Mouse (Mus musculus) neural tube, embryonic 11.5 days (tissue): ENCODE results near the gene Adra2c. TPM values are rescaled to one million over a fixed set of nuclear protein-coding genes. Genes with fewer than 3 reads are reported as not detected.

Source experiments
- ATAC-seq: fragments of 200-750 bp; cut with Nextera tagmentation; 2 replicates; pipeline ENCODE4 v1.8.0; 2017; ENCODE audit warnings: moderate number of reproducible peaks, mild to moderate bottlenecking, moderate TSS enrichment, moderate library complexity; ENCODE audit not compliant: insufficient read depth, low FRiP score, low TSS enrichment
- DNase-seq: peaks from one replicate; pipeline ENCODE4 v3.0.0-alpha.2; 2015; ENCODE audit warnings: low spot score
- H3K27ac ChIP-seq: fragments of 300-500 bp; sonication (generic); 2 replicates; pipeline ENCODE4 v1.5.1; 2014; ENCODE audit warnings: low read depth, mild to moderate bottlenecking, low read length
- H3K27me3 ChIP-seq: fragments of 300-500 bp; sonication (generic); 2 replicates; pipeline ENCODE4 v1.6.1; 2014; ENCODE audit warnings: mild to moderate bottlenecking, low read length, mixed read lengths; ENCODE audit not compliant: control insufficient read depth, insufficient read depth
- H3K36me3 ChIP-seq: fragments of 300-500 bp; sonication (generic); 2 replicates; pipeline ENCODE4 v1.6.1; 2014; ENCODE audit warnings: mild to moderate bottlenecking, low read length, moderate library complexity, mixed read lengths; ENCODE audit not compliant: control insufficient read depth, insufficient read depth
- H3K4me1 ChIP-seq: fragments of 300-500 bp; sonication (generic); 2 replicates; pipeline ENCODE4 v1.6.1; 2014; ENCODE audit warnings: low read length, mixed read lengths; ENCODE audit not compliant: control insufficient read depth, insufficient read depth
- H3K4me2 ChIP-seq: fragments of 300-500 bp; sonication (generic); 2 replicates; pipeline ENCODE4 v1.6.1; 2014; ENCODE audit warnings: low read depth, mild to moderate bottlenecking, moderate library complexity
- H3K4me3 ChIP-seq: fragments of 300-500 bp; sonication (generic); 2 replicates; pipeline ENCODE4 v1.5.1; 2014; ENCODE audit warnings: low read depth, low read length
- H3K9ac ChIP-seq: fragments of 300-500 bp; sonication (generic); 2 replicates; pipeline ENCODE4 v1.6.1; 2014; ENCODE audit warnings: mild to moderate bottlenecking, low read length
- H3K9me3 ChIP-seq: fragments of 300-500 bp; sonication (generic); 2 replicates; pipeline ENCODE4 v1.6.1; 2016; ENCODE audit warnings: low read length; ENCODE audit not compliant: control insufficient read depth
- WGBS: fragments of 180-500 bp; shearing (Covaris S2); extraction: QIAGEN DNeasy Blood & Tissue Kit; methylation state at CpG from one replicate; pipeline ENCODE4 v1.1.7; 2014; 5-methylcytosine and 5-hydroxymethylcytosine counted together
- polyA plus RNA-seq: library from polyadenylated mRNA; unstranded; fragments of >200 nt; fragmentation: Nextera tagmentation; extraction: Ambion mirVana; gene quantifications from 2 replicates; pipeline ENCODE4 v1.2.1, GENCODE M21; 2014

The Adra2c gene
- polyA plus RNA-seq, 1 experiment from 2014 or later: 0.28 TPM

- Histone ChIP-seq H3K36me3 (no peaks in the 10 kb centered on the region), H3K4me2 (no peak overlapping the region), H3K27ac (no peak overlapping the region), H3K9me3 (no peaks in the 10 kb centered on the region), H3K27me3 (no peaks in the 10 kb centered on the region), H3K9ac (no peak overlapping the region), H3K4me1 (no peaks in the 10 kb centered on the region), H3K4me3 (no peak overlapping the region)
- WGBS: 58% methylated on average over 7 of the region's 7 CpGs
- ATAC-seq: no peak
- no peak for DNase-seq
Observed at GRCm38 (mm10) chr5:35267486-35267885, 10.6 kb upstream of the Adra2c start.

- DNase-seq: no peak
- H3K4me1 ChIP-seq: 0 out of 2 replicates have a peak, but pooled peaks cover under 1% of the 10 kb centered on the region
- H3K9me3 ChIP-seq: no peaks in the 10 kb centered on the region
- H3K9ac ChIP-seq: no peak overlapping the region
- H3K36me3 ChIP-seq: no peaks in the 10 kb centered on the region
- ATAC-seq: no peak
- H3K27ac ChIP-seq: no peak overlapping the region
- H3K4me3 ChIP-seq: no peak overlapping the region
- WGBS: 85% methylated on average over 11 of the region's 11 CpGs
- no peak overlapping the region for H3K4me2 ChIP-seq
- H3K27me3 ChIP-seq: peaks cover 36% of the 10 kb centered on the region
Observed at GRCm38 (mm10) chr5:35275356-35275755, 2.8 kb upstream of the Adra2c start.

- DNase-seq: peak; percentile 74
- peak overlapping the region; percentile 80 for H3K4me2 ChIP-seq
- no peak for ATAC-seq
- H3K9me3 ChIP-seq: no peaks in the 10 kb centered on the region
- peaks cover 57% of the 10 kb centered on the region for H3K27me3 ChIP-seq
- H3K4me3 ChIP-seq: peak overlapping the region; percentile 36
- H3K9ac ChIP-seq: peak overlapping the region; percentile 48
- under 1% methylated on average over 81 of the region's 118 CpGs for WGBS
- H3K27ac ChIP-seq: no peak overlapping the region
- H3K36me3 ChIP-seq: no peaks in the 10 kb centered on the region
- 0 out of 2 replicates have a peak, but pooled peaks cover 4% of the 10 kb centered on the region for H3K4me1 ChIP-seq
Observed at GRCm38 (mm10) chr5:35278741-35279695, 899 bp downstream of the Adra2c start.

- no peaks in the 10 kb centered on the region for H3K9me3 ChIP-seq
- 0 out of 2 replicates have a peak, but pooled peaks cover 4% of the 10 kb centered on the region for H3K4me1 ChIP-seq
- H3K9ac ChIP-seq: peak overlapping the region; percentile 48
- DNase-seq: no peak
- H3K4me3 ChIP-seq: peak overlapping the region; percentile 36
- no peak overlapping the region for H3K27ac ChIP-seq
- H3K36me3 ChIP-seq: no peaks in the 10 kb centered on the region
- peak overlapping the region; percentile 80 for H3K4me2 ChIP-seq
- ATAC-seq: no peak
- WGBS: under 1% methylated on average over 36 of the region's 49 CpGs
- peaks cover 57% of the 10 kb centered on the region for H3K27me3 ChIP-seq
Observed at GRCm38 (mm10) chr5:35279696-35280001, 1.5 kb downstream of the Adra2c start.

GRCm38 (mm10) chr5:35280002-35280782, 2.1 kb downstream of the Adra2c start:
- peak overlapping the region; percentile 80 for H3K4me2 ChIP-seq
- H3K4me1 ChIP-seq: 0 out of 2 replicates have a peak, but pooled peaks cover 4% of the 10 kb centered on the region
- peak; percentile 33 for DNase-seq
- no peaks in the 10 kb centered on the region for H3K36me3 ChIP-seq
- no peak overlapping the region for H3K27ac ChIP-seq
- H3K9ac ChIP-seq: peak overlapping the region; percentile 48; the same call in 1 of the 2 replicates
- peak overlapping the region; percentile 36 for H3K4me3 ChIP-seq
- WGBS: 5% methylated on average over 75 of the region's 75 CpGs
- no peak for ATAC-seq
- H3K27me3 ChIP-seq: peaks cover 60% of the 10 kb centered on the region
- no peaks in the 10 kb centered on the region for H3K9me3 ChIP-seq

- H3K9me3 ChIP-seq: no peaks in the 10 kb centered on the region
- WGBS: 6% methylated on average over 40 of the region's 40 CpGs
- no peak overlapping the region for H3K9ac ChIP-seq
- peak; percentile 32 for DNase-seq
- 0 out of 2 replicates have a peak, but pooled peaks cover 4% of the 10 kb centered on the region for H3K4me1 ChIP-seq
- ATAC-seq: no peak
- no peak overlapping the region for H3K27ac ChIP-seq
- H3K4me3 ChIP-seq: no peak overlapping the region
- H3K27me3 ChIP-seq: peaks cover 62% of the 10 kb centered on the region
- H3K36me3 ChIP-seq: no peaks in the 10 kb centered on the region
- peak overlapping the region; percentile 19; the same call in 1 of the 2 replicates for H3K4me2 ChIP-seq
Observed at GRCm38 (mm10) chr5:35280783-35281165, 2.7 kb downstream of the Adra2c start.

GRCm38 (mm10) chr5:35285281-35285680, 7.2 kb downstream of the Adra2c start:
- peaks cover 27% of the 10 kb centered on the region for H3K27me3 ChIP-seq
- H3K4me2 ChIP-seq: no peak overlapping the region
- H3K36me3 ChIP-seq: no peaks in the 10 kb centered on the region
- H3K9me3 ChIP-seq: no peaks in the 10 kb centered on the region
- H3K27ac ChIP-seq: no peak overlapping the region
- no peak overlapping the region for H3K9ac ChIP-seq
- no peak overlapping the region for H3K4me3 ChIP-seq
- 53% methylated on average over 3 of the region's 3 CpGs for WGBS
- DNase-seq: no peak
- ATAC-seq: no peak
- 0 out of 2 replicates have a peak, but pooled peaks cover 4% of the 10 kb centered on the region for H3K4me1 ChIP-seq

- WGBS: 65% methylated on average over 5 of the region's 5 CpGs
Observed at GRCm38 (mm10) chr5:35286190-35286589, 8.1 kb downstream of the Adra2c start.

More at GRCm38 (mm10) chr5:35286190-35286589, 8.1 kb downstream of the Adra2c start:
- H3K27me3 ChIP-seq: peaks cover 18% of the 10 kb centered on the region
- no peak overlapping the region for H3K9ac ChIP-seq
- ATAC-seq: no peak
- no peak for DNase-seq
- no peak overlapping the region for H3K27ac ChIP-seq
- no peaks in the 10 kb centered on the region for H3K9me3 ChIP-seq
- no peaks in the 10 kb centered on the region for H3K36me3 ChIP-seq
- H3K4me3 ChIP-seq: no peak overlapping the region
- H3K4me2 ChIP-seq: no peak overlapping the region
- H3K4me1 ChIP-seq: no peaks in the 10 kb centered on the region
